Mouse (Mus musculus) monocyte, adult 5-6 weeks (primary cell): ENCODE data around the gene Vmn1r61. TPM values are rescaled to one million over a fixed set of nuclear protein-coding genes. Genes with fewer than 3 reads are reported as not detected.

ENCODE experiments used
- ATAC-seq: fragments of 153-309, 156-312 bp; replicated peaks from 2 replicates; pipeline ENCODE4 v1.8.0; 2017; ENCODE audit warnings: mild to moderate bottlenecking; ENCODE audit not compliant: low TSS enrichment, insufficient number of reproducible peaks, severe bottlenecking, poor library complexity, low FRiP score
- total RNA-seq: library from RNA; stranded (forward); fragments of 200-1000, 200-491, 200-594 nt; gene quantifications from 3 replicates; pipeline ENCODE4 v1.2.3, GENCODE M21; 2017

Gene Vmn1r61
- not detected in 3 replicates for total RNA-seq

- ATAC-seq, result no peak
These were observed at the start of gene Vmn1r61 for GRCm38 (mm10) chr7:5613195-5613594. TSS of gene Vmn1r61 (minus strand) at chr7:5613295.

Other genes starting within 250 kb of the Vmn1r61 start
- not detected in 3 replicates for gene Vmn1r58, start 199.9 kb downstream of the Vmn1r61 start, total RNA-seq
- not detected in 3 replicates for gene Vmn1r59, start 156.5 kb downstream of the Vmn1r61 start, total RNA-seq
- gene Vmn2r28, start 119.3 kb downstream of the Vmn1r61 start, total RNA-seq, result 0.85 TPM in 1 of 3 replicates, not detected in the others
- gene Vmn1r60, start 66.0 kb downstream of the Vmn1r61 start, total RNA-seq, result not detected in 3 replicates
- not detected in 3 replicates for gene Vmn1r62, start 60.3 kb upstream of the Vmn1r61 start, total RNA-seq
- not detected in 3 replicates for gene Vmn1r63, start 192.2 kb upstream of the Vmn1r61 start, total RNA-seq